Mouse (Mus musculus) limb, embryonic 12.5 days (tissue): ENCODE results near the gene Insig1. TPM values are rescaled to one million over a fixed set of nuclear protein-coding genes. Genes with fewer than 3 reads are reported as not detected.

Source experiments
- ATAC-seq: fragments of 200-750 bp; cut with Nextera tagmentation; 2 replicates; pipeline ENCODE4 v1.8.0; 2017; ENCODE audit warnings: low read depth, moderate TSS enrichment; ENCODE audit not compliant: insufficient number of reproducible peaks, insufficient read depth, low FRiP score, low TSS enrichment
- H3K27ac ChIP-seq: fragments of 300-500 bp; sonication (generic); 2 replicates; pipeline ENCODE4 v1.5.1; 2016; ENCODE audit warnings: mild to moderate bottlenecking, moderate library complexity
- H3K27me3 ChIP-seq: fragments of 300-500 bp; sonication (generic); 2 replicates; pipeline ENCODE4 v1.6.1; 2016; ENCODE audit warnings: mild to moderate bottlenecking, moderate library complexity
- H3K36me3 ChIP-seq: fragments of 300-500 bp; sonication (generic); 2 replicates; pipeline ENCODE4 v1.6.1; 2016; ENCODE audit warnings: mild to moderate bottlenecking, moderate library complexity
- H3K4me1 ChIP-seq: fragments of 300-500 bp; sonication (generic); replicated peaks from 2 replicates; pipeline ENCODE4 v1.6.1; 2016
- H3K4me2 ChIP-seq: fragments of 300-500 bp; sonication (generic); 2 replicates; pipeline ENCODE4 v1.6.1; 2016; ENCODE audit warnings: mild to moderate bottlenecking, moderate library complexity
- H3K4me3 ChIP-seq: fragments of 300-500 bp; sonication (generic); replicated peaks from 2 replicates; pipeline ENCODE4 v1.5.1; 2016; ENCODE audit warnings: mild to moderate bottlenecking
- H3K9ac ChIP-seq: fragments of 300-500 bp; sonication (generic); replicated peaks from 2 replicates; pipeline ENCODE4 v1.6.1; 2016; ENCODE audit warnings: mild to moderate bottlenecking, moderate library complexity
- H3K9me3 ChIP-seq: fragments of 300-500 bp; sonication (generic); 2 replicates; pipeline ENCODE4 v1.6.1; 2016; ENCODE audit warnings: mild to moderate bottlenecking, moderate library complexity
- WGBS: fragments of 180-500 bp; shearing (Covaris S2); methylation state at CpG from one replicate; pipeline ENCODE4 v1.1.7; 2016; 5-methylcytosine and 5-hydroxymethylcytosine counted together
- polyA plus RNA-seq: library from polyadenylated mRNA; unstranded; fragments of >200 nt; fragmentation: Nextera tagmentation; extraction: Ambion mirVana; gene quantifications from 2 replicates; pipeline ENCODE4 v1.2.1, GENCODE M21; 2016

The Insig1 gene
- polyA plus RNA-seq, 1 experiment from 2014 or later, result 67.8 TPM

- 66% methylated on average over 3 of the region's 3 CpGs for WGBS
- Histone ChIP-seq H3K27me3 (no peaks in the 10 kb centered on the region), H3K4me2 (no peak overlapping the region), H3K4me3 (no peak overlapping the region), H3K27ac (0 out of 2 replicates have a peak overlapping the region, but pooled peaks have one; percentile 12), H3K9me3 (no peaks in the 10 kb centered on the region), H3K4me1 (peaks cover 7% of the 10 kb centered on the region), H3K9ac (no peak overlapping the region), H3K36me3 (no peaks in the 10 kb centered on the region)
- peak; percentile 66; the same call in 1 of the 2 replicates for ATAC-seq
Observed at GRCm38 (mm10) chr5:28063989-28064624, 7.1 kb upstream of the Insig1 start.

DNA sequence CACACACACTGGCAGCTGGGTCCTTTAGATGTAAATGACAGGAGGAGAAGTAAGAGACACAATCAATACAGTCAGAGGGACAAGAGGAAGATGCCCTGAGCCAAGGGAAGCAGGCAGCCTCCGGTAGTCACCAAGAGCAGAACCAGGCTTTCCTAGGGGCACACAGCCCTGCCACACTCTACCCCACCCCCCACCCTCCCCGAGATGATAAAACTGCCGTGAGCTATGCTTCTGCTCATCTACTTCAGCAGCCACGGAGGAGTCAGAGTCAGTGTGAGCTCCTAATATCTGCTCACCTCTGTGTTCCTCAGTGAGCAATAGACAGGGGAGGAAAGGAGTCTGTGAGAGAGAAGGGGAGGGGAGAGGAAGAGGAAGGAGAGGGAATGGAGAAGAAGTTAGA is 5.9 kb upstream of the Insig1 start:
- ATAC-seq, result no peak
- peaks cover 13% of the 10 kb centered on the region for H3K4me1 ChIP-seq
- H3K4me3 ChIP-seq, result no peak overlapping the region
- no peaks in the 10 kb centered on the region for H3K27me3 ChIP-seq
- whole genome bisulfite sequencing, result 67% methylated on average over 4 of the region's 4 CpGs
- no peaks in the 10 kb centered on the region for H3K36me3 ChIP-seq
- no peak overlapping the region for H3K9ac ChIP-seq
- H3K9me3 ChIP-seq, result no peaks in the 10 kb centered on the region
- no peak overlapping the region for H3K4me2 ChIP-seq
- H3K27ac ChIP-seq, result no peak overlapping the region

GRCm38 (mm10) chr5:28066311-28066710 is 4.9 kb upstream of the Insig1 start:
- WGBS, result 75% methylated on average over 5 of the region's 5 CpGs
- Histone ChIP-seq H3K36me3 (no peaks in the 10 kb centered on the region), H3K9ac (no peak overlapping the region), H3K27ac (no peak overlapping the region), H3K4me2 (no peak overlapping the region), H3K4me1 (peaks cover 17% of the 10 kb centered on the region), H3K27me3 (no peaks in the 10 kb centered on the region), H3K9me3 (no peaks in the 10 kb centered on the region), H3K4me3 (no peak overlapping the region)
- no peak for ATAC-seq

DNA sequence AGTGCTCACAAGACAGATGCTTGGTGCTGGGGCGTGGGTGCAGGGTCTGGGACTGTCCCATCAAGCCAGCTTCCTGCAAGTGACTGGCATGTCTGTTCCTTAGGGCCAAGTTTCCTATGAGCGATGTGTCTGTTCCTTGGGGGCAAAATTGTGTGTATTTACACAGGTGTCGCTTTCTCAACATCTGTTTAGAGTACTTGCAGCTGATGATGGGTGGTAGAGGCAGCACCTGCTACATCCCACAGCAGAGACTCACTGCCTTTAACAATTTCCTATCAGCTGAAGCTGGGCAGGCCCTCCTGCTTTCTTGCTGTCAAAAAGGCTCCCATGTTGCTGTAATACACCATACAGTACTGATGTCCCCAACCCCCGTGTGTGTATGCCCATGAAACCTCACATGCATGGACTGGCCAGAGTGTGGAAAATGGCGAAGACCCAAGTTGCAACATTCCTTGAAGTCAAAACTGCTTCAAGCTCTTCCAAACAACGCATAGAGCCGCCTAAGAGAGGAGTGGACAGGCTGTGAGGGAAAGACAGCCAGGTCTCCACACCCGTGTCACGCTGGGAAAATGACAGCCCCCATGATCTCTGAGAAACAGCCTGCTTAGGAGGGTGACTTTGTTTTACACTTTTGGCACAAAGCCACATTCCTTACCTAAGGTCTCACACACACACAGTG is 875 bp upstream of the Insig1 start:
- Histone ChIP-seq H3K4me3 (peak overlapping the region; percentile 80), H3K9ac (peak overlapping the region; percentile 57), H3K27ac (peak overlapping the region; percentile 87), H3K9me3 (no peaks in the 10 kb centered on the region), H3K36me3 (peaks cover 23% of the 10 kb centered on the region), H3K27me3 (no peaks in the 10 kb centered on the region), H3K4me2 (peak overlapping the region; percentile 71), H3K4me1 (peaks cover 26% of the 10 kb centered on the region)
- WGBS, result 35% methylated on average over 9 of the region's 9 CpGs
- ATAC-seq, result no peak; the same call in 1 of the 2 replicates

GRCm38 (mm10) chr5:28071456-28072223 is 477 bp downstream of the Insig1 start:
- peak; percentile 61; the same call in 1 of the 2 replicates for ATAC-seq
- Histone ChIP-seq H3K4me3 (peak overlapping the region; percentile 80), H3K27me3 (no peaks in the 10 kb centered on the region), H3K4me1 (peaks cover 26% of the 10 kb centered on the region), H3K27ac (peak overlapping the region; percentile 94), H3K36me3 (peaks cover 36% of the 10 kb centered on the region), H3K9ac (peak overlapping the region; percentile 75), H3K4me2 (peak overlapping the region; percentile 71), H3K9me3 (no peaks in the 10 kb centered on the region)
- WGBS, result under 1% methylated on average over 50 of the region's 50 CpGs

- Histone ChIP-seq H3K9ac (no peak overlapping the region), H3K9me3 (no peaks in the 10 kb centered on the region), H3K36me3 (peaks cover 36% of the 10 kb centered on the region), H3K4me1 (0 out of 2 replicates have a peak, but pooled peaks cover 4% of the 10 kb centered on the region), H3K4me2 (no peak overlapping the region), H3K4me3 (no peak overlapping the region), H3K27ac (no peak overlapping the region), H3K27me3 (no peaks in the 10 kb centered on the region)
- WGBS, result 71% methylated on average over 2 of the region's 2 CpGs
- no peak for ATAC-seq
Observed at GRCm38 (mm10) chr5:28079431-28079830, 8.3 kb downstream of the Insig1 start.

DNA sequence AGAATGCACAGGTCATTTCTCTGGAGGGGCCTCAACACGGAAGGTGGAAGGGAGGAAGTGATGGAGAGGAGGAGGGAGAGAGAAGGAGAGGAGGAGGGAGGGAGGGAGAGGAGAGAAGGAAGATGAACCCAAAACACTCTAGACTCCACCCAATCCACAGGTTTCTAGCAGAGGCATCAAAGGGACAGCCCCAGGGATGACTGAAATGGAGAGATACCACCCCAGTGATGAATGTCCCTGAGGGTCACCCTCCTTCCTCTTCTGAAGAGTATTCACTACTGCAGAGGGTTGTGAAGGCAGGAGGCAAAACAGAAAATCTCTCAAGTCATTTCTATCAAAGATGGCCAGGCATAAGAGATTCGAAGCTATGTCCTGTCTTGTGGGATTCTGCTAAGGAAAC is 10.0 kb downstream of the Insig1 start:
- Histone ChIP-seq H3K9ac (no peak overlapping the region), H3K27me3 (no peaks in the 10 kb centered on the region), H3K4me3 (no peak overlapping the region), H3K27ac (no peak overlapping the region), H3K36me3 (peaks cover 20% of the 10 kb centered on the region), H3K4me2 (no peak overlapping the region), H3K9me3 (no peaks in the 10 kb centered on the region), H3K4me1 (0 out of 2 replicates have a peak, but pooled peaks cover 4% of the 10 kb centered on the region)
- 87% methylated on average over 2 of the region's 2 CpGs for WGBS
- no peak for ATAC-seq

GRCm38 (mm10) chr5:28081822-28082221 is 10.7 kb downstream of the Insig1 start:
- H3K4me2 ChIP-seq, result no peak overlapping the region
- 0 out of 2 replicates have a peak, but pooled peaks cover 4% of the 10 kb centered on the region for H3K4me1 ChIP-seq
- H3K9ac ChIP-seq, result no peak overlapping the region
- no peaks in the 10 kb centered on the region for H3K9me3 ChIP-seq
- no peak overlapping the region for H3K4me3 ChIP-seq
- WGBS, result 81% methylated on average over 2 of the region's 2 CpGs
- H3K27me3 ChIP-seq, result no peaks in the 10 kb centered on the region
- H3K27ac ChIP-seq, result no peak overlapping the region
- peaks cover 13% of the 10 kb centered on the region; the same call in 1 of the 2 replicates for H3K36me3 ChIP-seq
- no peak for ATAC-seq

DNA sequence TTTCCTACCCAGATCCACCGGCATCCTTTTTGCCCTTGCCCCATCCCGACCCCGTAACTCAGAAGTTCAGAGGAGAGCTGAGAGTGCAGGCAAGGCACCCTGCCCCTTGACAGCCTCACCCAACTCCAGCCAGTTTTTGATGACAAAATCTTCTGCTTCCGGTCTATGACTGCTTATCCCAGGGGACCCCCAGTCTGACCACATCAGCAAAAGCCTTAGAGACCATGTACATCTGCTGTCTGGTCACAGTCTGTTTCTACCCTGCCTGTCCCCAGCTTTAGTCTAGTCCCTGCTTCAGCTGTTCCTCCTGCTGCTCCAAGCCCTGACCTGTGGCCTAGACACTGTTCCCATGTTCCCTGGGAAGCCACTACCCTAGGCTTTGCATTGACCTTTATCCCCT is 11.1 kb downstream of the Insig1 start:
- no peaks in the 10 kb centered on the region for H3K27me3 ChIP-seq
- H3K36me3 ChIP-seq, result peaks cover 8% of the 10 kb centered on the region; the same call in 1 of the 2 replicates
- ATAC-seq, result no peak
- H3K4me2 ChIP-seq, result no peak overlapping the region
- H3K27ac ChIP-seq, result no peak overlapping the region
- no peak overlapping the region for H3K9ac ChIP-seq
- 85% methylated on average over 4 of the region's 4 CpGs for WGBS
- no peak overlapping the region for H3K4me3 ChIP-seq
- H3K4me1 ChIP-seq, result 0 out of 2 replicates have a peak, but pooled peaks cover 4% of the 10 kb centered on the region
- H3K9me3 ChIP-seq, result no peaks in the 10 kb centered on the region

- Histone ChIP-seq H3K4me2 (no peak overlapping the region), H3K36me3 (peaks cover 8% of the 10 kb centered on the region; the same call in 1 of the 2 replicates), H3K27me3 (no peaks in the 10 kb centered on the region), H3K9ac (no peak overlapping the region), H3K4me1 (0 out of 2 replicates have a peak, but pooled peaks cover 4% of the 10 kb centered on the region), H3K9me3 (no peaks in the 10 kb centered on the region), H3K27ac (no peak overlapping the region), H3K4me3 (no peak overlapping the region)
- no peak for ATAC-seq
- 36% methylated on average over 3 of the region's 3 CpGs for WGBS
Observed at GRCm38 (mm10) chr5:28082796-28083195, 11.6 kb downstream of the Insig1 start.

GRCm38 (mm10) chr5:28084743-28085142 is 13.6 kb downstream of the Insig1 start:
- H3K4me3 ChIP-seq, result no peak overlapping the region
- no peak for ATAC-seq
- H3K4me1 ChIP-seq, result 0 out of 2 replicates have a peak, but pooled peaks cover 4% of the 10 kb centered on the region
- no peak overlapping the region for H3K4me2 ChIP-seq
- no peak overlapping the region for H3K9ac ChIP-seq
- H3K27me3 ChIP-seq, result no peaks in the 10 kb centered on the region
- no peak overlapping the region for H3K27ac ChIP-seq
- WGBS, result 69% methylated on average over 2 of the region's 2 CpGs
- H3K9me3 ChIP-seq, result no peaks in the 10 kb centered on the region
- H3K36me3 ChIP-seq, result no peaks in the 10 kb centered on the region
